Mouse (Mus musculus): Measurements from ENCODE around the gene Tubb1.

- TF ChIP-seq GATA1 (IDR thresholded peaks at IDR 0.05; ENCODE audit: borderline replicate concordance, low read length) (no peak), CTCF (IDR thresholded peaks at IDR 0.05; ENCODE audit: low read depth, low read length) (no peak)
Measured at GRCm38 (mm10) chr2:174477543-174478319, 27.2 kb downstream of the Tubb1 start.
